Comparison of ENCODE assay signal across 8 mouse cellular contexts in genomic region chr4:149136982-149137770, GRCm38 (mm10). TPM values are rescaled to one million over a fixed set of nuclear protein-coding genes. Genes with fewer than 3 reads are reported as not detected.
DNase-seq lines count a peak whose midpoint lies in the region; ATAC-seq and TF ChIP-seq lines count a peak whose summit lies in the region.

Gene Cenps, minus strand, starts transcription at chr4:149137629.

- DNase-seq in c-Kit-positive CD71-positive TER-119-positive erythroid progenitor cells, embryonic 14.5 days (ENCODE audit: low spot score), result peak; percentile 84
- peak; percentile 92 to 94 for DNase-seq in heart, postnatal 14 days
- peak; percentile 89 for DNase-seq in layer of hippocampus, adult 11-12 months (ENCODE audit: low spot score)
- peak; percentile 83 to 88 for DNase-seq in lung, adult 18-20 months
- DNase-seq in testis, postnatal 14 days (ENCODE audit: low spot score), result peak; percentile 91

- peak within 1 kb of the TSS; percentile 80 for H3K27ac ChIP-seq in forebrain, embryonic 13.5 days
- peak within 1 kb of the TSS; percentile 81 for H3K27ac ChIP-seq in neural tube, embryonic 15.5 days (replicated peaks)

- 1% methylated on average over 68 of the region's 68 CpGs for WGBS in forebrain, embryonic 13.5 days
- WGBS in neural tube, embryonic 15.5 days, result under 1% methylated on average over 68 of the region's 68 CpGs

- no peaks in the 10 kb centered on the region for H3K27me3 ChIP-seq in E14TG2a.4 (ENCODE audit: insufficient read depth, low read length)
- H3K27me3 ChIP-seq in forebrain, embryonic 13.5 days, result no peaks in the 10 kb centered on the region
- H3K27me3 ChIP-seq in neural tube, embryonic 15.5 days (replicated peaks), result no peaks in the 10 kb centered on the region

- intact Hi-C loops in heart, postnatal 14 days (cut with DNase I), result loop anchor here (5.0 kb wide), 2 partner anchors 60 to 435 kb away; no protein-coding TSS in a partner anchor

- ATAC-seq in forebrain, embryonic 13.5 days, result peak; percentile 92
- peak; percentile 91 for ATAC-seq in neural tube, embryonic 15.5 days (ENCODE audit: low FRiP score)

- H3K9me3 ChIP-seq in E14TG2a.4 (ENCODE audit: low read length), result no peaks in the 10 kb centered on the region
- no peaks in the 10 kb centered on the region for H3K9me3 ChIP-seq in forebrain, embryonic 13.5 days (replicated peaks)
- H3K9me3 ChIP-seq in neural tube, embryonic 15.5 days (replicated peaks), result no peaks in the 10 kb centered on the region

- peaks cover 5% of the 10 kb centered on the region for H3K36me3 ChIP-seq in E14TG2a.4 (ENCODE audit: insufficient read depth, low read length)
- no peaks in the 10 kb centered on the region; the same call in 1 of the 2 replicates for H3K36me3 ChIP-seq in forebrain, embryonic 13.5 days (ENCODE audit: poor library complexity, severe bottlenecking)
- no peaks in the 10 kb centered on the region for H3K36me3 ChIP-seq in neural tube, embryonic 15.5 days

- peak within 1 kb of the TSS; percentile 77 for H3K9ac ChIP-seq in forebrain, embryonic 13.5 days
- H3K9ac ChIP-seq in neural tube, embryonic 15.5 days (replicated peaks), result peak within 1 kb of the TSS; percentile 70

- H3K4me1 ChIP-seq in E14TG2a.4 (replicated peaks; ENCODE audit: low read depth, low read length), result peaks cover 32% of the 10 kb centered on the region
- H3K4me1 ChIP-seq in forebrain, embryonic 13.5 days, result peaks cover 8% of the 10 kb centered on the region
- H3K4me1 ChIP-seq in neural tube, embryonic 15.5 days, result peaks cover 9% of the 10 kb centered on the region

- peak within 1 kb of the TSS; percentile 89 for H3K4me3 ChIP-seq in E14TG2a.4 (replicated peaks; ENCODE audit: low read length)
- peak within 1 kb of the TSS; percentile 64 for H3K4me3 ChIP-seq in forebrain, embryonic 13.5 days
- H3K4me3 ChIP-seq in neural tube, embryonic 15.5 days (replicated peaks), result peak within 1 kb of the TSS; percentile 77

- TF ChIP-seq CTCF in E14TG2a.4 (conservative IDR thresholded peaks at IDR 0.05; ENCODE audit: low read length), result no peak

- H3K4me2 ChIP-seq in forebrain, embryonic 13.5 days, result peak within 1 kb of the TSS; percentile 61
- peak within 1 kb of the TSS; percentile 77 for H3K4me2 ChIP-seq in neural tube, embryonic 15.5 days

RNA-seq across cellular contexts. Expression of gene Cenps, which starts in this region (rescaled TPM):
- 38.7 and 40.7 TPM in 2 replicates for polyA plus RNA-seq in forebrain, embryonic 13.5 days (2015; fragmentation: Nextera tagmentation; extraction: Ambion mirVana)
- 1 to 10 TPM; 9.2 to 9.3 TPM for total RNA-seq in heart, postnatal 14 days (2021)
- polyA plus RNA-seq in neural tube, embryonic 15.5 days (2015; fragmentation: Nextera tagmentation; extraction: Ambion mirVana), result 17.3 and 18.6 TPM in 2 replicates

Comparison
In these comparisons a context has a peak if more than half of its experiments do, and no peak if none do; other contexts are left out.
1. Peak in every context shown above with its lines: DNase-seq, ATAC-seq, H3K4me3 ChIP-seq and H3K27ac ChIP-seq.